Mouse (Mus musculus) c-Kit-negative CD71-positive TER-119-positive erythroid progenitor cells, embryonic 14.5 days (primary cell): Measurements from ENCODE around the gene Inpp4b.
"Not testable (repeated sequence)": the region's sequence is repeated elsewhere in the genome, so short reads cannot be mapped to it uniquely, and the experiment has no call there.

ENCODE experiments used
- DNase-seq: peaks from one replicate; pipeline ENCODE4 v3.0.0-alpha.2; 2013; ENCODE audit warnings: low read depth, low spot score

Gene Inpp4b

GRCm38 (mm10) chr8:81992966-81993365 lies 650.6 kb downstream of the Inpp4b start:
- no peak for DNase-seq

- no peak for DNase-seq
Observed at GRCm38 (mm10) chr8:81996239-81996638, 653.9 kb downstream of the Inpp4b start.

GRCm38 (mm10) chr8:81996823-81997222 lies 654.5 kb downstream of the Inpp4b start:
- DNase-seq: no peak

GRCm38 (mm10) chr8:82004158-82004557 lies 661.8 kb downstream of the Inpp4b start:
- DNase-seq: no peak

GRCm38 (mm10) chr8:82005466-82005865 lies 663.1 kb downstream of the Inpp4b start:
- DNase-seq: no peak

GRCm38 (mm10) chr8:82017792-82018191 lies 675.4 kb downstream of the Inpp4b start:
- DNase-seq: no peak

GRCm38 (mm10) chr8:82027401-82027800 lies 685.0 kb downstream of the Inpp4b start:
- no peak for DNase-seq

GRCm38 (mm10) chr8:82028896-82029295 lies 686.5 kb downstream of the Inpp4b start:
- DNase-seq: no peak

- DNase-seq: not testable (repeated sequence)
Observed at GRCm38 (mm10) chr8:82032035-82032434, 689.7 kb downstream of the Inpp4b start.

GRCm38 (mm10) chr8:82054030-82054429 lies 711.7 kb downstream of the Inpp4b start:
- no peak for DNase-seq

GRCm38 (mm10) chr8:82067619-82068018 lies 725.3 kb downstream of the Inpp4b start:
- no peak for DNase-seq

- no peak for DNase-seq
Observed at GRCm38 (mm10) chr8:82079267-82079666, 736.9 kb downstream of the Inpp4b start.

GRCm38 (mm10) chr8:82086631-82087030 lies 744.3 kb downstream of the Inpp4b start:
- DNase-seq: not testable (repeated sequence)

GRCm38 (mm10) chr8:82090901-82091300 lies 748.5 kb downstream of the Inpp4b start:
- DNase-seq: no peak

GRCm38 (mm10) chr8:82093274-82093673 lies 750.9 kb downstream of the Inpp4b start:
- DNase-seq: no peak

GRCm38 (mm10) chr8:82104560-82104959 lies 762.2 kb downstream of the Inpp4b start:
- no peak for DNase-seq

GRCm38 (mm10) chr8:82106131-82106530 lies 763.8 kb downstream of the Inpp4b start:
- DNase-seq: no peak

- no peak for DNase-seq
Observed at GRCm38 (mm10) chr8:82150272-82150671, 807.9 kb downstream of the Inpp4b start.

- DNase-seq: no peak
Observed at GRCm38 (mm10) chr8:82157928-82158327, 815.6 kb downstream of the Inpp4b start.
